Mouse (Mus musculus): Measurements from ENCODE around the gene Epor.

The Epor gene

DNA sequence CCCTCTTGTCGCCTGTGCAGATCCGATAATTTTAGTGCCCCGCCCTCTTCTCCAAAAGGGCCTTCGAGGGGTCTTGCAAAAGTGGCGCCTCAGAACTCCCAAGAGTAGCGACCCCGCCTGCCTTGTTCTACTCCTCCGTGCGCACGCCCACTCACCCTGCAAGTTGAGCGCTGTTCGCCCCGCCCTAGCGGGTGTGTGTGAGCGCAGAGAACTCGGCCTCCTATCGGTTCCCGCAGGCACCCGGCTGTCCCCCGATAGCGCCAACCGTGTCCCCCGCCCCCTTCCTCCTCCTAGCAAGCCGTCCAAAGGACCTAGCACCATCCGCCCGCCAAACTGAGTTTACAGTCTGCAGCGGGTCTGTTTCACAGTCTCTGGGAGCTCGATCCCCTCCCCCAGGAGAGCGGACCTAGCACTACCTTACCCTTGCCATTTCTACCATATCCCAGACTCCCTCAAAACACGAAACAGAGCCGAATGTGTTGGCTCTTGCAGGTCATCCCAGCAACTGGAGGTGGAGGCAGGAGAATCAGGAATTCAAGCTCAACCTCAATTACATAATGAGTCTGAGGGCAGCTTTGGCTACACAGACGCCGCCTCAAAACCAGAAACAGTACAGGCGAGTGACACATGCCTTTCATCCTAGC lies 768 bp downstream of the Epor start:
- peak; percentile 49 to 54 for DNase-seq

GRCm38 (mm10) chr9:21962010-21962409 lies 1.3 kb downstream of the Epor start:
- DNase-seq: no peak

- DNase-seq: no peak
These were observed 1.8 kb downstream of the Epor start for GRCm38 (mm10) chr9:21961366-21961980.

DNA sequence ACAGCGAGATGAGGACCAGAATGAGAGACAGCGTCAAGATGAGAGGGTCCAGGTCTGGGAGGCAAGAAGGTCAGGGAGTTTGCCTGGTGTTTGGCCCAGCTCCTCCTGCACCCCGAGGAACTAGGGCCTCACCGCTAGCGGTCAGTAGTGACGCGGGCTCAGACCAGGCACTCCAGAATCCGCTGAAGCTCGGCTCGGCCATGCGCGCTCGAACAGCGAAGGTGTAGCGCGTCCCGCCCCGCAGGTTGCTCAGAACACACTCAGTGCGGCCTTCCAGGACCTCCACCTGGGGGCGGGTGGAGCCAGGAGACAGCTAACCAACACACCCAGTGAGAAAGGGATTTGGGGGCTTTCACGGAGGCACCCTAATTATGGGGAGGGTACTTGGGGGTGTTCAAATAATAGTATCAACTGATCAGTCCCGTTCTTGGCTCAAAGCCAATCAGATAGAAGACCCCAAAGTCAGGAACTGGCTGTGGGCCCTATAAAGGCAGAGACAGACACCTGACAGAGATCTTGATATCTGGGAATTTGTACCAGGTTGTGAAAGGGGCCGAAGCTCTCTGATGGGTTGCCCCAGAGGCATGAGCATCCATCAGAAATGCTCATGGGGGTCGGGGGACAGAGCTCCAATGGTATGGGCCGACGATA lies 2.6 kb downstream of the Epor start:
- DNase-seq: peak; percentile 33 to 53

DNA sequence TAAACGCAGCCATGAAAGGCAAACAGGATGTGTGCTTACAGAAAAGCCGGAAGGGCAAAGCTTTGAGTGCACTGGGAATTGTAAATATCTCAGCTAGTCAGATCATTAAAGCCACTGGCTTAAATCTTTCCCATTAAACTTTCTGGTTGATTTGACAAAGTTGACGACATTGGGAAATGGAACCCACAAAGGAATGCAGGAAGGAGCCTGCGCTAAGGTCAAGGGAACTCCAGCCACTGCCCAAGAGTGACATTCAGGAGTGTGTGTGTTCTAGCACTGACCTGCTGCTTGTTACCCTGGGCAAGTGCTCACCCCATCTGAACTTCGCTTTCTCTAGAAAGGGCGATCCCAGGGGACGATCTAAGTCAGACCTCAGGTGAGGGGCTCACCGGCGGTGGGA lies 3.2 kb downstream of the Epor start:
- DNase-seq: peak in 1 of 2 experiments; percentile 55

DNA sequence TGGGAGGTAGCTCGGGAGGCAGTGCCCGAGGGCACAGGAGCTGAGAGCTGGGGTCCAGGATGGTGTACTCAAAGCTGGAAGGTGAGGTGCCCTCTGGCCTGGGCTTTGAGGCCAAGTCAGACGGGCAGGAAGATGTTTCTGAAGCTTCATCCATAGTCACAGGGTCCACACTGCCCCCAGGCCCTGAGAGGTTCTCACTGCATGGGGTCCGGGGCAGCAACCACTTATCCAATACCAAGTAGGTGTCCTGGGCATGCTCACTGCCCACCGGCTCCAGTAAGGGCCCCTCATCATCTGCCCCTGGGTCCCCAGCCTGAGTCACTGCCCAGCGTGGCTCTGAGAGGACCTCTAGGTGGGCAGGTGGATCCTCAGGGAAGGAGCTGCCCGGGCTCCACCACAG lies 4.1 kb downstream of the Epor start:
- no peak for DNase-seq

DNA sequence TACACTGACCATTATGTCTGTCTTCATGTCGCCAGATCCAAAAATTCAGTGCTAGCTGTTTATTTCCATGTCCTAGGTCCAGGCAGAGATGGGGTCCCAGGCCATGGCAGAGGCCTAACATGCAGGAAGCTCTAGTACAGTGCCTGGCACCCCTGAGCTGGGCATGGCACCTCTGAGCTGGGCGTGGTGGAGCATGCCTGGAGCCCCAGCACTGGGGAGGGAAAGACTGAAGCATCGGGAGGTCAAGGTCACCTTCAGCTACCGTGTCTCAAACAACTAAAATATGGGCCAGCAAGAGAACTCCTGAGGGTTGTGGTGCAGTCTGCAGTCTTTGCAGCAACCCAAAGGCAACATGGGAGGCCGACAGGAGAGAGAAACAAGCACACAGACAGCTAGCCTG lies 4.9 kb downstream of the Epor start:
- no peak for DNase-seq

DNA sequence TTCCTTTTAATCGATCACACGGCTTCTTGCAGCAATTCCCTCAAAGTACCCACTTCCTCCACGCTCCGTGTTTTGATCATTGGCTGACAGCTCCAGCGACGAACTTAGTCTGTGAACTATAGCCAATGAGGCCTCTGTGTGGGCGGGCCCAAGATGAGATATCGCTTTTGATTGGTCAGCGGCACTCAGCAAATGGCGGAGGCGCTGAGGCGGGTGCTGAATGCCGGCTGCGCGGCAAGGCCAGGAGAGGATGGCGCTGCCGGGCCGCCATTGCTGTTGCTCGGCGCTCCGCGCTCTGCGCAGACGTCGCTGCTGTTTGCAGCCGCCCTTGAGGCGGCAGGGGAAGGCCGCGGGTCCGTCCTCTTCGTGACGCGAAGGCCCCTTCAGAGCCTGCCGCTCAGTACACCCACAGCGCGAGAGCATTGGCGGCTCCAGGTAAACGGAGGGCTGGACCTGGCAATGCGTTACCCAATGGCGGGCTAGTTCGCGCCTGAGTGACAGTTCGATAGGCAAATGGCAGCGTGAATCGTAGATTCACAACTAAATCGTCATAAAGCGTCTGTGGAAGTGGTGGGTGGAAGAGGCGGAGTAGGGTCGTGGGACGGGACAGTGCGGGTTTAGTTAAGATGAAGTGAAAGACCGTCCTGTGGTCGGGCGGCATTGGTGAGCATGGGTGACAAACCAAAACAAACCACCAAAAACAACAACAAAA lies 7.6 kb downstream of the Epor start, which contains the start of gene Swsap1:
TSS of gene Swsap1 (plus strand) at position 186 of the 712 bp plus-strand sequence.
- peak; percentile 99 to 100 for DNase-seq

- no peak for DNase-seq
These were observed 8.1 kb downstream of the Epor start for GRCm38 (mm10) chr9:21955225-21955569.

DNA sequence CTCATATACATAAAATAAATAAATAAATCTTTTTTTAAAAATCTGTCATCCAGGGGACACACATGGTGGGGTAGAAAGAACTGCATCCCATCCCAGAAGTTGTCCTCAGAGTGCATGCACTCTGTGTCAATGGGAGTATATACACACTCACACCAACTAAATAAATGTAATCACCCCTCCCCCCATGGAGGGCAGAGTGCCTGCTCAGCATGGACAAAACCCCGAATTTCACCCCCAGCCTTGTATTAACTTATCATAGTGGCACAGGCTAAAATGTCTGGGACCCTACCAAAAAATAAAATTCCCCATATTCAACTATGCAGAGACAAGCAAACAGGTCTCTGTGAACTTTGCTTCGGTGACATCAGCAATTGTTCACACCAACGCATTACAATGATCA lies 8.7 kb downstream of the Epor start:
- DNase-seq: no peak

GRCm38 (mm10) chr9:21953600-21953999 lies 9.7 kb downstream of the Epor start:
- DNase-seq: no peak

DNA sequence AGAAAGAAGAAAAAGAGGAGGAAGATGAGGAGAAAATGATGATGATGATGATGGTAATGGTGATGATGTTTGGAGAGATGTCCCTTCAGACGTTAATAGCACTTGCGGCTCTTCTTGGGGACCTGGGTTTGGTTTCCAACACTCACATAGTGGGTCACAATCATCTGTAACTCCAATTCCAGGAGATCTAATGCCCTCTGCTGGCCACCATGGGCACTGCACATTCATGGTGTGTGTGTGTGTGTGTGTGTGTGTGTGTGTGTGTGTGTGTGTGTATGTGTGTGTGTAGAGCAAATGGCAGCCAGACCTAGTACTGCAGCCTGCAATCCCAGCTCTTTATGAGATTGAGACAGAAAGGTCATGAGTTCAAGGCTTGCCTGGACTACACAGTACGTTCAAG lies 11.3 kb downstream of the Epor start:
- DNase-seq: no peak

- DNase-seq: peak in 1 of 2 experiments; percentile 72
These were observed 13.0 kb downstream of the Epor start for GRCm38 (mm10) chr9:21950322-21950721.

GRCm38 (mm10) chr9:21948790-21949189 lies 14.5 kb downstream of the Epor start:
- no peak for DNase-seq

GRCm38 (mm10) chr9:21948146-21948545 lies 15.2 kb downstream of the Epor start:
- no peak for DNase-seq

DNA sequence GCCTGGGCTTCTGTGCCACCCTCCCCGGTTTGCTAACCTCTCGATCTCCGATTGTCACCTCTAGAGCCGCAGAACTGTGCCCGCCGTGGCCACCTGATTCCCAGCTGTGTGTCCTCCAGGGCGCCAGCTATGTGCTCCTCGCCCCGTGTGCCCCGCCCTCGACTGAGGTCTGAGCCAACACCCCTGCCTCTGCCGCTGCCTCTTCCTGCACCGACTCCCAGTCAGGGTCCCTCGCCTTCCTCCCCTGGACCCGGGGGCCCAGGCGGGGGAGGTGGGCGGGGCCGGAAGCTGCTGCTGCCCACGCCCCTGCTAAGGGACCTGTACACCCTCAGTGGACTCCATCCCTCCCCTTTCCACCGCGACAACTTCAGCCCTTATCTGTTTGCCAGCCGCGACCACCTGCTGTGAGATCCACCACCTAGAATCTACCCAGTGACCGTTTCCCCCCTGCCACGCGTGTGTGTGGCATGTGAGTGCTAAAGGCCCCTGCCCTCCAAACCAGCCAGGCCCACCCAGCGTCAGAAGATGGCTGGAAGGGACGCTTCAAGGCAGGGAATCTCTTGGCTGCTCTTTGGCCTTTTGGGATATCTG lies 15.7 kb downstream of the Epor start:
- no peak for DNase-seq

GRCm38 (mm10) chr9:21944267-21944666 lies 19.0 kb downstream of the Epor start:
- no peak for DNase-seq

- no peak for DNase-seq
These were observed 19.7 kb downstream of the Epor start for GRCm38 (mm10) chr9:21943638-21944037.

- no peak for DNase-seq
These were observed 20.3 kb downstream of the Epor start for GRCm38 (mm10) chr9:21943046-21943445.

GRCm38 (mm10) chr9:21938234-21938855 lies 25.0 kb downstream of the Epor start:
- DNase-seq: no peak

GRCm38 (mm10) chr9:21937711-21938175 lies 25.6 kb downstream of the Epor start:
- DNase-seq: no peak

DNA sequence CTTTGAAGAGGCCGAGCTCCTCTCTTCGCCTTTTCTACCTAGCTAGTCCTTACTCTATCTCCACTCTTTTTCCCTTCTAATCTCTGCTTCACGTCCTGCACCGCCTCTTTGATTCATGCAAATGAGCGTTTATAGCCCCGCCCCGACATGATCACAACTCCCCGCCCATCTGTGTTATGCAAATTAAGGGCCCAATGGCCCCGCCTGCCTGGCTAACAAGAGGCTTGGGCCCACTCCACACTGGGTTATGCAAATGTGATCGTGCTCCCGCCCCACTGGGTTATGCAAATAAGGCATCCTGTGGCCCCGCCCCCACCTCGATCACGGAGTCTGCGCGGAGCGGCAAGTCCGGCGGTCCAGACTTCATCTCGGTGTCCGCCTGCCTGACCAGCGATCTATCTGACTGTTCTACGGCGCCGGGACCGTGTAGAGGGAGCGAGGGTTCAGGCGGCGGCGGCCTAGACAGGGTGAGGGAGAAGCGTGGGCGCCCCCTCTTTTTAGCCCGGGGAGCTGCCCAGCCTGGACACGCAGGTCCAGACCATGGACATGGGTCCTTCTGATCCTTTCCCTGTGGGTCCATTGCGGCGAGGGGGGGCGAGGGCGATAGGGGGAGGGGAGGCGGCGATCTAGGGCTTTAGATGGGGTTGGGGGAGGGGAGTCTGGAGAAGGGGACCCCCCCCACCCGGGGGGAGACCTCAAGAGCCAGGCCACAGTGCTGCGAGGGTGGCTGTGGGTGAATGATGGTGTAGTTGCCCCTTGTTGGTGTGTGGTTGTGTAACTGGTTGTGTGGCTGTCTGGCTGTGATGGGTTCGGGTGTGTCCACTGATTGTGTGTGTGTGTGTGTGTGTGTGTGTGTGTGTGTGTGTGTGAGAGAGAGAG lies 26.4 kb downstream of the Epor start, which contains the start of gene Plppr2:
TSS of gene Plppr2 (plus strand) at position 342 of the 879 bp plus-strand sequence.
- DNase-seq: peak; percentile 96 to 97
